Mouse (Mus musculus) embryonic fibroblast, embryonic 13.5 days (primary cell): ENCODE measurements around the gene Axin1. TPM values are rescaled to one million over a fixed set of nuclear protein-coding genes. Genes with fewer than 3 reads are reported as not detected.
"Not testable (repeated sequence)": the region's sequence is repeated elsewhere in the genome, so short reads cannot be mapped to it uniquely, and the experiment has no call there.

Source experiments
- H3K27ac ChIP-seq: 2 replicates; pipeline ENCODE4 v1.5.1; 2012; ENCODE audit warnings: low read length, control low read depth, inconsistent platforms; ENCODE audit not compliant: insufficient read depth
- H3K4me1 ChIP-seq: 2 replicates; pipeline ENCODE4 v1.6.1; 2011; ENCODE audit warnings: low read length; ENCODE audit not compliant: control insufficient read depth, insufficient read depth
- H3K4me3 ChIP-seq: 2 replicates; pipeline ENCODE4 v1.5.1; 2011; ENCODE audit warnings: mild to moderate bottlenecking, control low read depth, low read length; ENCODE audit not compliant: insufficient read depth
- CTCF ChIP-seq: IDR thresholded peaks from 2 replicates; pipeline ENCODE4 v1.5.1; 2011; ENCODE audit warnings: mild to moderate bottlenecking, control low read depth, low read length, moderate library complexity, borderline replicate concordance; ENCODE audit not compliant: insufficient read depth
- POLR2A ChIP-seq: IDR thresholded peaks from 2 replicates; pipeline ENCODE4 v1.6.1; 2011; ENCODE audit warnings: low read depth, mild to moderate bottlenecking, control low read depth, low read length, moderate library complexity
- polyA plus RNA-seq: library from polyadenylated mRNA; stranded (reverse); fragments of >200 nt; gene quantifications from 2 replicates; pipeline ENCODE4 v1.2.4, GENCODE M21; 2011; ENCODE audit warnings: low read depth; ENCODE audit not compliant: missing spikeins, insufficient read length

Axin1 gene
- polyA plus RNA-seq, 1 experiment, result 50.5 TPM

- H3K27ac ChIP-seq, result no peak overlapping the region
- no peak for TF ChIP-seq CTCF
- TF ChIP-seq POLR2A, result no peak
- H3K4me3 ChIP-seq, result no peak overlapping the region
- peaks cover 7% of the 10 kb centered on the region for H3K4me1 ChIP-seq
These were observed 1.3 kb upstream of the Axin1 start for GRCm38 (mm10) chr17:26137106-26137750.

GRCm38 (mm10) chr17:26137751-26138130, 747 bp upstream of the Axin1 start:
- no peak for TF ChIP-seq POLR2A
- TF ChIP-seq CTCF, result no peak
- no peak overlapping the region for H3K4me3 ChIP-seq
- peak overlapping the region; percentile 12; the same call in 1 of the 2 replicates for H3K27ac ChIP-seq
- H3K4me1 ChIP-seq, result peaks cover 7% of the 10 kb centered on the region

- TF ChIP-seq CTCF (no peak), POLR2A (no peak)
- Histone ChIP-seq H3K4me3 (peak overlapping the region; percentile 99), H3K4me1 (peaks cover 11% of the 10 kb centered on the region), H3K27ac (peak overlapping the region; percentile 78)
These were observed 453 bp downstream of the Axin1 start for GRCm38 (mm10) chr17:26138901-26139381.

GRCm38 (mm10) chr17:26142796-26143195, 4.3 kb downstream of the Axin1 start:
- TF ChIP-seq POLR2A, result no peak
- no peak for TF ChIP-seq CTCF
- H3K4me3 ChIP-seq, result no peak overlapping the region
- peak overlapping the region; percentile 30 for H3K27ac ChIP-seq
- H3K4me1 ChIP-seq, result peaks cover 11% of the 10 kb centered on the region

GRCm38 (mm10) chr17:26143386-26143785, 4.9 kb downstream of the Axin1 start:
- peaks cover 11% of the 10 kb centered on the region for H3K4me1 ChIP-seq
- no peak overlapping the region for H3K4me3 ChIP-seq
- H3K27ac ChIP-seq, result peak overlapping the region; percentile 30; the same call in 1 of the 2 replicates
- TF ChIP-seq CTCF (no peak), POLR2A (no peak)

- TF ChIP-seq CTCF (no peak), POLR2A (no peak)
- no peak overlapping the region for H3K27ac ChIP-seq
- no peak overlapping the region for H3K4me3 ChIP-seq
- peaks cover 7% of the 10 kb centered on the region; the same call in 1 of the 2 replicates for H3K4me1 ChIP-seq
These were observed 10.6 kb downstream of the Axin1 start for GRCm38 (mm10) chr17:26149056-26149455.

GRCm38 (mm10) chr17:26151886-26152630, 13.6 kb downstream of the Axin1 start:
- TF ChIP-seq POLR2A (no peak), CTCF (no peak)

GRCm38 (mm10) chr17:26162736-26163135, 24.2 kb downstream of the Axin1 start:
- TF ChIP-seq POLR2A (no peak), CTCF (no peak)
- H3K4me3 ChIP-seq, result no peak overlapping the region
- no peak overlapping the region for H3K27ac ChIP-seq
- no peaks in the 10 kb centered on the region for H3K4me1 ChIP-seq

More at GRCm38 (mm10) chr17:26151886-26152630, 13.6 kb downstream of the Axin1 start:
- H3K4me1 ChIP-seq, result peaks cover 7% of the 10 kb centered on the region; the same call in 1 of the 2 replicates
- H3K4me3 ChIP-seq, result no peak overlapping the region
- H3K27ac ChIP-seq, result peak overlapping the region; percentile 93

- TF ChIP-seq CTCF, result no peak
- no peak for TF ChIP-seq POLR2A
- Histone ChIP-seq H3K27ac (no peak overlapping the region), H3K4me1 (no peaks in the 10 kb centered on the region), H3K4me3 (no peak overlapping the region)
These were observed 29.6 kb downstream of the Axin1 start for GRCm38 (mm10) chr17:26168039-26168438.

GRCm38 (mm10) chr17:26175248-26175647, 36.8 kb downstream of the Axin1 start:
- not testable (repeated sequence) for H3K27ac ChIP-seq, H3K4me1 ChIP-seq, H3K4me3 ChIP-seq
